Mouse (Mus musculus): ENCODE results near the gene Capn1.

DNA sequence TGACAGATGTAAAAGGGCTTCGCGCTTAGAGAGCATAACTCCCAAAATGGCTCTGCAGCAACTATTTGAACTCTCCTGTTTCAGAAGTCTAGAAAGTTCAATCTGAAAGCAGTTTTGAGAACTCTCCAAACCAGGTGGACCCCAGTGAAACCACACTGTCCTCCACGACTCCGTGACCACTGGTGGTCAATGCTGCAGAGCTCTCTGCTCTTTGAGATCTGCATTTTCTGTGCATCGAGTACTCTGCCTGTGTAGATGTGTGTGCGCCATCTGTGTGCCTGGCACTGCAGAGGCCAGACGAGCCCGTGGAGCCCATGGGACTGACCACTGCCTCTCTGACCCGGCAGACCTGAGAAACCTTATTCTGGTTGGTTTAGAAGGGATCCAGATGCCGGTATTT, 60.8 kb downstream of the Capn1 start:
- no peak for TF ChIP-seq CTCF (IDR thresholded peaks at IDR 0.05; ENCODE audit: extremely low read depth, insufficient read length, insufficient replicate concordance, low read depth, low read length)
- no peak for TF ChIP-seq POLR2A (IDR thresholded peaks at IDR 0.05; ENCODE audit: low read depth, low read length)

Measured in small intestine, adult 2 months (tissue).